Mouse (Mus musculus): ENCODE results near the gene Topors.

DNA sequence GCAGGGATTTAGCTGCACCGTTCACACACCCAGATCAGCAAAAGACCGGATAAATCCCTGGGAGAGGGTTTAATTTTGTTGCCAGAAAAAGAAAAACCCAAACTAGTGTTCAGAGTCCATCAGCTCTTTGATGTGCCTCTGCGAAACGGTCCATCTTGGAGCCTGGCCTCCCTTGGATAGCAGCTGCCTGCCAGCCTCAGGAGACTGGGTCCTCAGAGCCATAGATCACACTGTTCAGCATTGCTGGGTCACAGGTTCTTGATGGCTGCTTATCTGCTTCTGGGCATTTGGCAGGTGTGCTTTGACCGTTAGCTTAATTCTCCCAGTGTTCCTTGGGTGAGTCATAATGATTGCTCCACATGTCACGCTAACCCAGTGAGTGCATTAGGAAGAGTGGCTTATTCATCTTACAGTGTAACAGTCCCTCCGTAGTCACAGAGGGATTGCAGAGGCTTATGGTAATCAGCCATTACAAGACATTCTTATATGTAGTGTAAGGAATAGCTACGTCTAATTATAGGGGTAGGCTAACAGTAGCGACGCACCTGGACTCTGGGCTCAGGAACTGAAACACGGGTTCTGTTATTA is 41.2 kb upstream of the Topors start:
- TF ChIP-seq HCFC1 (IDR thresholded peaks at IDR 0.05; ENCODE audit: borderline replicate concordance, insufficient read depth, low read length), result no peak
- TF ChIP-seq ZNF384 (IDR thresholded peaks at IDR 0.05; ENCODE audit: low read depth, low read length), result no peak
- TF ChIP-seq CHD2 (IDR thresholded peaks at IDR 0.05; ENCODE audit: low read depth, low read length), result no peak

All from ES-E14 (cell line).